Mouse (Mus musculus) hindbrain, embryonic 16.5 days (tissue): Measurements from ENCODE around the gene Arhgdia. TPM values are rescaled to one million over a fixed set of nuclear protein-coding genes. Genes with fewer than 3 reads are reported as not detected.

Experiments used
- ATAC-seq: fragments of 200-750 bp; cut with Nextera tagmentation; 2 replicates; pipeline ENCODE4 v1.8.0; 2017; ENCODE audit warnings: moderate TSS enrichment, moderate library complexity
- H3K27ac ChIP-seq: fragments of 300-500 bp; sonication (generic); 2 replicates; pipeline ENCODE4 v1.5.1; 2014; ENCODE audit warnings: low read depth, mild to moderate bottlenecking, control low read depth, low read length, moderate library complexity
- H3K27me3 ChIP-seq: fragments of 300-500 bp; sonication (generic); replicated peaks from 2 replicates; pipeline ENCODE4 v1.6.1; 2014; ENCODE audit warnings: low read length; ENCODE audit not compliant: control insufficient read depth, insufficient read depth
- H3K36me3 ChIP-seq: fragments of 300-500 bp; sonication (generic); 2 replicates; pipeline ENCODE4 v1.6.1; 2014; ENCODE audit warnings: mild to moderate bottlenecking, low read length, moderate library complexity, mixed read lengths; ENCODE audit not compliant: control insufficient read depth, insufficient read depth
- H3K4me1 ChIP-seq: fragments of 300-500 bp; sonication (generic); 2 replicates; pipeline ENCODE4 v1.6.1; 2014; ENCODE audit warnings: low read depth, low read length; ENCODE audit not compliant: control insufficient read depth, insufficient read depth
- H3K4me2 ChIP-seq: fragments of 300-500 bp; sonication (generic); 2 replicates; pipeline ENCODE4 v1.6.1; 2014; ENCODE audit warnings: mild to moderate bottlenecking, low read length, control low read depth, moderate library complexity
- H3K4me3 ChIP-seq: fragments of 300-500 bp; sonication (generic); 2 replicates; pipeline ENCODE4 v1.5.1; 2014; ENCODE audit warnings: mild to moderate bottlenecking, low read length, control low read depth, moderate library complexity
- H3K9ac ChIP-seq: fragments of 300-500 bp; sonication (generic); 2 replicates; pipeline ENCODE4 v1.6.1; 2014; ENCODE audit warnings: low read depth, mild to moderate bottlenecking, control low read depth, low read length, moderate library complexity
- H3K9me3 ChIP-seq: fragments of 300-500 bp; sonication (generic); 2 replicates; pipeline ENCODE4 v1.6.1; 2014; ENCODE audit warnings: mild to moderate bottlenecking, low read length, moderate library complexity; ENCODE audit not compliant: control insufficient read depth
- WGBS: fragments of 180-500 bp; shearing (Covaris S2); extraction: QIAGEN DNeasy Blood & Tissue Kit; methylation state at CpG from one replicate; pipeline ENCODE4 v1.1.7; 2014; 5-methylcytosine and 5-hydroxymethylcytosine counted together
- polyA plus RNA-seq: library from polyadenylated mRNA; unstranded; fragments of >200 nt; fragmentation: Nextera tagmentation; extraction: Ambion mirVana; gene quantifications from 2 replicates; pipeline ENCODE4 v1.2.1, GENCODE M21; 2015

Arhgdia gene
- 501 and 544 TPM in 2 replicates for polyA plus RNA-seq

- H3K27me3 ChIP-seq, result no peaks in the 10 kb centered on the region
- H3K9ac ChIP-seq, result peak within 1 kb of the TSS; percentile 97
- peak; percentile 76 for ATAC-seq
- peak within 1 kb of the TSS; percentile 99 for H3K4me2 ChIP-seq
- peak within 1 kb of the TSS; percentile 89 for H3K4me3 ChIP-seq
- peaks cover 42% of the 10 kb centered on the region for H3K36me3 ChIP-seq
- H3K9me3 ChIP-seq, result 0 out of 2 replicates have a peak, but pooled peaks cover 3% of the 10 kb centered on the region
- WGBS, result 7% methylated on average over 63 of the region's 75 CpGs
- H3K4me1 ChIP-seq, result peaks cover 21% of the 10 kb centered on the region
- H3K27ac ChIP-seq, result peak within 1 kb of the TSS; percentile 97
Measured at GRCm38 (mm10) chr11:120581490-120582267, at the start of gene Arhgdia. Gene Arhgdia, minus strand, starts transcription at chr11:120581624.

- H3K4me2 ChIP-seq, result no peak overlapping the region; the same call in 1 of the 2 replicates
- ATAC-seq, result no peak
- H3K4me3 ChIP-seq, result peak overlapping the region; percentile 11; the same call in 1 of the 2 replicates
- H3K27me3 ChIP-seq, result no peaks in the 10 kb centered on the region
- peaks cover 12% of the 10 kb centered on the region for H3K36me3 ChIP-seq
- H3K9me3 ChIP-seq, result no peaks in the 10 kb centered on the region
- H3K4me1 ChIP-seq, result peaks cover 32% of the 10 kb centered on the region
- H3K27ac ChIP-seq, result peak overlapping the region; percentile 48
- WGBS, result 38% methylated on average over 5 of the region's 5 CpGs
- H3K9ac ChIP-seq, result peak overlapping the region; percentile 52
Measured at GRCm38 (mm10) chr11:120630401-120630871, 49.0 kb upstream of the Arhgdia start.

- H3K4me3 ChIP-seq, result peak overlapping the region; percentile 11; the same call in 1 of the 2 replicates
- WGBS, result 40% methylated on average over 3 of the region's 7 CpGs
- no peak for ATAC-seq
- peak overlapping the region; percentile 27 for H3K4me2 ChIP-seq
- H3K36me3 ChIP-seq, result peaks cover 12% of the 10 kb centered on the region
- H3K9me3 ChIP-seq, result no peaks in the 10 kb centered on the region
- no peaks in the 10 kb centered on the region for H3K27me3 ChIP-seq
- peaks cover 36% of the 10 kb centered on the region for H3K4me1 ChIP-seq
- peak overlapping the region; percentile 52 for H3K9ac ChIP-seq
- H3K27ac ChIP-seq, result peak overlapping the region; percentile 48; the same call in 1 of the 2 replicates
Measured at GRCm38 (mm10) chr11:120629911-120630310, 48.5 kb upstream of the Arhgdia start.

- WGBS, result 78% methylated on average over 23 of the region's 23 CpGs
- H3K27me3 ChIP-seq, result no peaks in the 10 kb centered on the region
- H3K4me2 ChIP-seq, result no peak overlapping the region; the same call in 1 of the 2 replicates
- no peak overlapping the region for H3K9ac ChIP-seq
- no peak overlapping the region for H3K4me3 ChIP-seq
- peaks cover 12% of the 10 kb centered on the region for H3K36me3 ChIP-seq
- peaks cover 36% of the 10 kb centered on the region for H3K4me1 ChIP-seq
- ATAC-seq, result no peak
- peak overlapping the region; percentile 48; the same call in 1 of the 2 replicates for H3K27ac ChIP-seq
- H3K9me3 ChIP-seq, result no peaks in the 10 kb centered on the region
Measured at GRCm38 (mm10) chr11:120629341-120629730, 47.9 kb upstream of the Arhgdia start.

GRCm38 (mm10) chr11:120628601-120629340 is 47.3 kb upstream of the Arhgdia start:
- H3K4me1 ChIP-seq, result peaks cover 41% of the 10 kb centered on the region

DNA sequence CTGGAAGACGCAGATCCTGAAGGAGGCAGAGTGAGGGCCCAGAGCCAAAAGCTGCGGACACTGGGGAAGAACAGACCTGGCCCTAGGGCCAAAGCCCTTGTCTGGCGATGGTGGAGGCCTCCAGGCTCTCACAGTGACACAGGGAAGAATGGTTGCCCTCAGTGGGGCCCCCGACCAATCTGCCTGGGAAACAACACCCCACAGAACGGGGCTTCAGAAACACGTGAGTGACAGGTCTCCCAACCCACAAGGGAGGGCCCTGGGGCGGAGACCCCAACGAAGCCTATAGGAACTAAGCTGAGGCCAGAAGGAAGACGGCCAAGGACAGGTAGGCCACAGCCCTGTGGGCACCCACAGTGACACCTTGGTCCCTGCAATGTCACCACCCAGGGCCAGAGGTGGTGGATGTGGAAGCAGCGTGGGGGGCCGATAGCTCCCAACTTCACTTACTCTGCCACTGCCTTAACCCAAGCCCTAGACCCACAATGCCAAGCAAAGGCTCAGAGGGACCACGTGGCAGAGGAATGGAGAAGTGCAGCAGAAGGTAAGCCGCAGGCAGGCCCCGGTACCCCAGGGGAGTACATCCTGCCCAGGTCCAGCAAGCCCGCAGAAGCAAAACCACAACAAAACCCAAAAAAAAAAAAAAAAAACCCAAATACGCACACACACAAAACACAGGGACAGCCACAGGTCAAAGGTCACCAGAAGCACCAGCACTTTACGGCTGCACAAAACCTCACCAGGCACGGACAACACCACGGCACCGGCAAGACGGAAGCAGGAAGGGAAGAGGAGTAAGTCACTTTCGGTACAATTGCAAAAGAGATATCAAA is 46.3 kb upstream of the Arhgdia start:
- Histone ChIP-seq H3K9me3 (no peaks in the 10 kb centered on the region), H3K4me3 (no peak overlapping the region), H3K9ac (no peak overlapping the region), H3K4me1 (peaks cover 46% of the 10 kb centered on the region), H3K27me3 (no peaks in the 10 kb centered on the region), H3K36me3 (peaks cover 16% of the 10 kb centered on the region), H3K27ac (no peak overlapping the region), H3K4me2 (no peak overlapping the region)
- ATAC-seq, result no peak
- WGBS, result 80% methylated on average over 22 of the region's 22 CpGs

More at GRCm38 (mm10) chr11:120628601-120629340, 47.3 kb upstream of the Arhgdia start:
- no peak overlapping the region for H3K9ac ChIP-seq
- no peaks in the 10 kb centered on the region for H3K27me3 ChIP-seq
- WGBS, result 95% methylated on average over 23 of the region's 23 CpGs
- no peak overlapping the region for H3K27ac ChIP-seq
- peaks cover 12% of the 10 kb centered on the region for H3K36me3 ChIP-seq
- no peak overlapping the region for H3K4me3 ChIP-seq
- no peak overlapping the region for H3K4me2 ChIP-seq
- no peak for ATAC-seq
- H3K9me3 ChIP-seq, result no peaks in the 10 kb centered on the region

GRCm38 (mm10) chr11:120626785-120627467 is 45.5 kb upstream of the Arhgdia start:
- Histone ChIP-seq H3K27me3 (no peaks in the 10 kb centered on the region), H3K9me3 (no peaks in the 10 kb centered on the region), H3K27ac (no peak overlapping the region), H3K9ac (no peak overlapping the region), H3K4me1 (peaks cover 40% of the 10 kb centered on the region), H3K4me3 (no peak overlapping the region), H3K36me3 (peaks cover 19% of the 10 kb centered on the region), H3K4me2 (no peak overlapping the region)
- ATAC-seq, result no peak
- WGBS, result 93% methylated on average over 11 of the region's 11 CpGs

GRCm38 (mm10) chr11:120625152-120625775 is 43.8 kb upstream of the Arhgdia start, which contains the start of gene Sirt7:
Gene Sirt7, minus strand, starts transcription at chr11:120625240.
- Histone ChIP-seq H3K27me3 (no peaks in the 10 kb centered on the region), H3K4me3 (peak within 1 kb of the TSS; percentile 89), H3K36me3 (peaks cover 25% of the 10 kb centered on the region), H3K4me1 (peaks cover 24% of the 10 kb centered on the region), H3K9ac (peak within 1 kb of the TSS; percentile 85), H3K27ac (peak within 1 kb of the TSS; percentile 86), H3K9me3 (no peaks in the 10 kb centered on the region), H3K4me2 (peak within 1 kb of the TSS; percentile 97)
- ATAC-seq, result peak; percentile 24
- 16% methylated on average over 5 of the region's 5 CpGs for WGBS
